Mouse (Mus musculus) megakaryocyte, embryonic 14.5 days (primary cell): ENCODE measurements at regions not wholly inside any gene's neighbourhood (a gene's known extent, or its start where the extent isn't known, plus 50 kb on each side); places are given as distances from the start of the nearest gene placed in this dataset.

Experiments used
- FLI1 ChIP-seq: IDR thresholded peaks from 2 replicates; pipeline ENCODE4 v1.6.1; 2012; ENCODE audit warnings: low read length, inconsistent platforms, mixed read lengths
- GATA1 ChIP-seq: IDR thresholded peaks from 3 replicates; pipeline ENCODE4 v1.6.1; 2012; ENCODE audit warnings: mixed read lengths, low read length, inconsistent platforms, borderline replicate concordance

GRCm38 (mm10) chr16:51109864-51110263, 518.9 kb upstream of the Ccdc54 start:
- TF ChIP-seq GATA1: no peak
- no peak for TF ChIP-seq FLI1
